Mouse (Mus musculus) spleen, postnatal 10 days (tissue): ENCODE data around the gene Cts7.

Source experiments
- DNase-seq, 2 experiments: peaks; one replicate each; pipeline ENCODE4 v3.0.0; 2021 to 2022; ENCODE audit warnings: low spot score in 2 of 2

Gene Cts7

GRCm38 (mm10) chr13:61358097-61358496 is at the start of gene Cts7:
TSS of gene Cts7 (minus strand) at chr13:61358197.
- DNase-seq, result no peak
